Mouse (Mus musculus) testis, adult 2 months (tissue): ENCODE data around the gene Cacna1a.

Experiments used
- CTCF ChIP-seq: fragments of 200-500 bp; IDR thresholded peaks from 2 replicates; pipeline ENCODE4 v1.5.1; 2012; ENCODE audit warnings: low read depth, mild to moderate bottlenecking, inconsistent platforms, low read length, moderate library complexity; ENCODE audit not compliant: control insufficient read depth, insufficient read depth, insufficient replicate concordance
- POLR2A ChIP-seq: fragments of 200-500 bp; IDR thresholded peaks from 2 replicates; pipeline ENCODE4 v1.6.1; 2012; ENCODE audit warnings: low read depth, mild to moderate bottlenecking, inconsistent platforms, low read length, moderate library complexity; ENCODE audit not compliant: control insufficient read depth

- TF ChIP-seq CTCF (no peak), POLR2A (no peak)
These were observed 226.4 kb downstream of the Cacna1a start for GRCm38 (mm10) chr8:84614512-84615223.
